Mouse (Mus musculus): ENCODE measurements around the gene Col28a1. TPM values are rescaled to one million over a fixed set of nuclear protein-coding genes. Genes with fewer than 3 reads are reported as not detected.

Col28a1 gene
- polyA plus RNA-seq, 1 experiment from 2014 or later, result 0.07 TPM

Other genes with a start within 250 kb of the Col28a1 start
- gene Mios, start 16.6 kb upstream of the Col28a1 start, polyA plus RNA-seq (2015; fragmentation: Nextera tagmentation; extraction: Ambion mirVana), result 9.3 TPM in 2 replicates
- 61.1 and 85.4 TPM in 2 replicates for gene Rpa3, start 66.6 kb upstream of the Col28a1 start, polyA plus RNA-seq (2015; fragmentation: Nextera tagmentation; extraction: Ambion mirVana)
- 15.0 and 15.9 TPM in 2 replicates for gene Umad1, start 66.7 kb upstream of the Col28a1 start, polyA plus RNA-seq (2015; fragmentation: Nextera tagmentation; extraction: Ambion mirVana)
- gene Gm45062, start 66.8 kb upstream of the Col28a1 start, polyA plus RNA-seq (2015; fragmentation: Nextera tagmentation; extraction: Ambion mirVana), result 2.3 and 2.4 TPM in 2 replicates